In the genomic region with DNA sequence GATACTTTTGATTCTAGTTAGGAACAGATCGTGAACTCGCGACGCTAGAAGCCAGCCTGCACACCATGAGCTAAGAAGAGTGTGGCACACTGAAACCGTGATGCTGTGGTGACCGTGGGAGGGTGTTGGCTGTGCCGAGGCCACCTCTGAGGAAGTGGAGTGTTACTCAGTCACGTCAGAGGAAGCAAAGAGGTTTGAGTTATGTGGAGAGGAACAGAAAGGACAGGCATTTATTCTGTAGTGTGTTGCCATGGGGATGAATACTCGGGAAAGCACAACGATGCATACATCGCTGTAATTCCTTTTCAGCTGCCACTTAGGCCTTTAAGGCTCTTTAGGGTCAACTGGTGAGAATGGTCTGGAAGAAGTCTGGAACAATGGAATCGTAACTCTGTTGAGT, we compare ENCODE assay signal across 20 mouse cellular contexts.
DNase-seq lines count a peak whose midpoint lies in the region; ATAC-seq and TF ChIP-seq lines count a peak whose summit lies in the region.
"Had no signal": no experiment of that assay in that cellular context is flagged by ENCODE, and none has a peak within 500 bp of the region (broad histone marks: within the 10 kb centered on the region; RNA-seq: fewer than 3 reads in every experiment).

No protein-coding gene starts in this region.

- peak; percentile 28 for DNase-seq in intestine, embryonic 14.5 days (ENCODE audit: low spot score)
- peak; percentile 71 for DNase-seq in midbrain, embryonic 11.5 days (ENCODE audit: low spot score, missing footprints)
- DNase-seq in embryo, embryonic 11 days: peak; percentile 41
- peak; percentile 44 for DNase-seq in neural tube, embryonic 11.5 days (ENCODE audit: low spot score)
- no peak for DNase-seq in kidney, postnatal 25 days
- DNase-seq: adrenal gland, adult 2 months; cerebellum, adult 8-10 months; heart, postnatal 4 days; kidney, postnatal 10 days; liver, embryonic 13.5 days; spleen, adult 18-20 months; thymus, postnatal 14 days had no signal

- no peak for ATAC-seq in intestine, embryonic 14.5 days (replicated peaks; ENCODE audit: low FRiP score, low TSS enrichment, low read depth)
- no peak for ATAC-seq in intestine, postnatal 0 days
- ATAC-seq in midbrain, embryonic 11.5 days (ENCODE audit: low FRiP score): peak; percentile 24
- ATAC-seq in midbrain, embryonic 16.5 days: no peak
- peak; percentile 69; the same call in 1 of the 2 replicates for ATAC-seq in neural tube, embryonic 11.5 days (ENCODE audit: insufficient read depth, low FRiP score, low TSS enrichment)
- ATAC-seq: CD4-positive, CD25-positive, alpha-beta regulatory T cell, adult 4 months; intestine, embryonic 15.5 days had no signal

- H3K27ac ChIP-seq in intestine, embryonic 14.5 days (ENCODE audit: low read depth): no peak overlapping the region
- no peak overlapping the region for H3K27ac ChIP-seq in intestine, postnatal 0 days (ENCODE audit: low read depth, low read length)
- H3K27ac ChIP-seq in midbrain, embryonic 11.5 days (ENCODE audit: low read depth, low read length): no peak overlapping the region
- no peak overlapping the region for H3K27ac ChIP-seq in midbrain, embryonic 16.5 days (ENCODE audit: low read length)
- no peak overlapping the region for H3K27ac ChIP-seq in neural tube, embryonic 11.5 days (ENCODE audit: low read depth, low read length)
- H3K27ac ChIP-seq: heart, embryonic 13.5 days; intestine, embryonic 15.5 days; liver, embryonic 13.5 days; stomach, embryonic 15.5 days had no signal

- H3K9me3 ChIP-seq in intestine, embryonic 14.5 days (ENCODE audit: control insufficient read depth, low read length): no peaks in the 10 kb centered on the region
- H3K9me3 ChIP-seq in intestine, postnatal 0 days (ENCODE audit: control insufficient read depth): no peaks in the 10 kb centered on the region
- H3K9me3 ChIP-seq in midbrain, embryonic 11.5 days (ENCODE audit: control insufficient read depth, low read length): no peaks in the 10 kb centered on the region
- H3K9me3 ChIP-seq in midbrain, embryonic 16.5 days (replicated peaks; ENCODE audit: control insufficient read depth, low read length, poor library complexity, severe bottlenecking): 0 out of 2 replicates have a peak, but pooled peaks cover 2% of the 10 kb centered on the region
- no peaks in the 10 kb centered on the region for H3K9me3 ChIP-seq in neural tube, embryonic 11.5 days (ENCODE audit: control insufficient read depth, low read length)
- H3K9me3 ChIP-seq: heart, embryonic 13.5 days; intestine, embryonic 15.5 days; liver, embryonic 13.5 days; stomach, embryonic 15.5 days had no signal

- H3K9ac ChIP-seq in intestine, embryonic 14.5 days (ENCODE audit: low read length): no peak overlapping the region
- no peak overlapping the region for H3K9ac ChIP-seq in intestine, postnatal 0 days (ENCODE audit: low read depth, low read length)
- no peak overlapping the region for H3K9ac ChIP-seq in midbrain, embryonic 11.5 days (ENCODE audit: low read length)
- H3K9ac ChIP-seq in midbrain, embryonic 16.5 days (ENCODE audit: low read depth, low read length): no peak overlapping the region
- H3K9ac ChIP-seq in neural tube, embryonic 11.5 days (ENCODE audit: low read length): no peak overlapping the region
- H3K9ac ChIP-seq: heart, embryonic 13.5 days; intestine, embryonic 15.5 days; liver, embryonic 13.5 days; stomach, embryonic 15.5 days had no signal

- H3K4me1 ChIP-seq in intestine, embryonic 14.5 days (replicated peaks; ENCODE audit: control insufficient read depth, insufficient read depth, low read length): no peaks in the 10 kb centered on the region
- no peaks in the 10 kb centered on the region for H3K4me1 ChIP-seq in intestine, postnatal 0 days (replicated peaks; ENCODE audit: control insufficient read depth, insufficient read depth, low read length)
- H3K4me1 ChIP-seq in midbrain, embryonic 11.5 days (ENCODE audit: control insufficient read depth, insufficient read depth, low read length): peaks cover 5% of the 10 kb centered on the region; the same call in 1 of the 2 replicates
- no peaks in the 10 kb centered on the region for H3K4me1 ChIP-seq in midbrain, embryonic 16.5 days (ENCODE audit: control insufficient read depth, insufficient read depth, low read length)
- no peaks in the 10 kb centered on the region for H3K4me1 ChIP-seq in neural tube, embryonic 11.5 days (ENCODE audit: control insufficient read depth, insufficient read depth, low read length)
- H3K4me1 ChIP-seq: heart, embryonic 13.5 days; intestine, embryonic 15.5 days; liver, embryonic 13.5 days; stomach, embryonic 15.5 days had no signal

- H3K36me3 ChIP-seq in intestine, embryonic 14.5 days (ENCODE audit: control insufficient read depth, insufficient read depth, low read length): no peaks in the 10 kb centered on the region
- no peaks in the 10 kb centered on the region for H3K36me3 ChIP-seq in intestine, postnatal 0 days (ENCODE audit: control insufficient read depth, insufficient read depth)
- H3K36me3 ChIP-seq in midbrain, embryonic 11.5 days (ENCODE audit: control insufficient read depth, insufficient read depth, low read length): no peaks in the 10 kb centered on the region
- no peaks in the 10 kb centered on the region for H3K36me3 ChIP-seq in midbrain, embryonic 16.5 days (ENCODE audit: control insufficient read depth, insufficient read depth, low read length)
- no peaks in the 10 kb centered on the region for H3K36me3 ChIP-seq in neural tube, embryonic 11.5 days (ENCODE audit: control insufficient read depth, insufficient read depth, low read length)
- H3K36me3 ChIP-seq: heart, embryonic 13.5 days; intestine, embryonic 15.5 days; liver, embryonic 13.5 days; stomach, embryonic 15.5 days had no signal

- H3K27me3 ChIP-seq in intestine, embryonic 14.5 days (replicated peaks; ENCODE audit: control insufficient read depth, insufficient read depth, low read length): no peaks in the 10 kb centered on the region
- H3K27me3 ChIP-seq in intestine, postnatal 0 days (replicated peaks; ENCODE audit: control insufficient read depth, insufficient read depth, low read length): no peaks in the 10 kb centered on the region
- no peaks in the 10 kb centered on the region; the same call in 1 of the 2 replicates for H3K27me3 ChIP-seq in midbrain, embryonic 11.5 days (ENCODE audit: control insufficient read depth, insufficient read depth, low read length)
- H3K27me3 ChIP-seq in midbrain, embryonic 16.5 days (ENCODE audit: control insufficient read depth, insufficient read depth, low read depth, low read length): no peaks in the 10 kb centered on the region
- H3K27me3 ChIP-seq in neural tube, embryonic 11.5 days (ENCODE audit: control insufficient read depth, insufficient read depth, low read length): no peaks in the 10 kb centered on the region
- H3K27me3 ChIP-seq: heart, embryonic 13.5 days; intestine, embryonic 15.5 days; liver, embryonic 13.5 days; stomach, embryonic 15.5 days had no signal

- no peak overlapping the region for H3K4me2 ChIP-seq in intestine, embryonic 14.5 days (ENCODE audit: low read length)
- H3K4me2 ChIP-seq in intestine, postnatal 0 days (replicated peaks; ENCODE audit: low read depth): no peak overlapping the region
- no peak overlapping the region for H3K4me2 ChIP-seq in midbrain, embryonic 11.5 days
- H3K4me2 ChIP-seq in midbrain, embryonic 16.5 days (ENCODE audit: low read length): no peak overlapping the region
- H3K4me2 ChIP-seq in neural tube, embryonic 11.5 days (ENCODE audit: low read depth): no peak overlapping the region
- H3K4me2 ChIP-seq: heart, embryonic 13.5 days; intestine, embryonic 15.5 days; liver, embryonic 13.5 days; stomach, embryonic 15.5 days had no signal

- TF ChIP-seq CTCF in intestine, postnatal 0 days (IDR thresholded peaks at IDR 0.05; ENCODE audit: low read depth): no peak

- H3K4me3 ChIP-seq in intestine, embryonic 14.5 days (ENCODE audit: low read depth, low read length): no peak overlapping the region
- H3K4me3 ChIP-seq in intestine, postnatal 0 days (ENCODE audit: low read depth, low read length): no peak overlapping the region
- no peak overlapping the region for H3K4me3 ChIP-seq in midbrain, embryonic 11.5 days (ENCODE audit: low read depth, low read length)
- no peak overlapping the region for H3K4me3 ChIP-seq in midbrain, embryonic 16.5 days (ENCODE audit: low read depth, low read length)
- H3K4me3 ChIP-seq in neural tube, embryonic 11.5 days (ENCODE audit: low read depth, low read length): no peak overlapping the region
- H3K4me3 ChIP-seq: erythroblast, embryonic 14.5 days; heart, embryonic 13.5 days; intestine, embryonic 15.5 days; liver, embryonic 13.5 days; myocyte; stomach, embryonic 15.5 days had no signal

- 63% methylated on average over 12 of the region's 12 CpGs for WGBS in intestine, embryonic 14.5 days
- 78% methylated on average over 12 of the region's 12 CpGs for WGBS in intestine, postnatal 0 days
- WGBS in midbrain, embryonic 11.5 days: 44% methylated on average over 12 of the region's 12 CpGs
- 28% methylated on average over 12 of the region's 12 CpGs for WGBS in midbrain, embryonic 16.5 days
- 55% methylated on average over 12 of the region's 12 CpGs for WGBS in neural tube, embryonic 11.5 days

Comparison
In these comparisons a context has a peak if more than half of its experiments do, and no peak if none do; other contexts are left out.
1. ATAC-seq: peak in midbrain, embryonic 11.5 days (single experiment) and neural tube, embryonic 11.5 days (single experiment); none in intestine, embryonic 14.5 days (single experiment), intestine, postnatal 0 days (single experiment) and midbrain, embryonic 16.5 days (single experiment).
2. DNase-seq: peak in intestine, embryonic 14.5 days (single experiment), midbrain, embryonic 11.5 days (single experiment), embryo, embryonic 11 days (single experiment) and neural tube, embryonic 11.5 days (single experiment); none in kidney, postnatal 25 days (0 of 2).